Mouse (Mus musculus) forebrain, embryonic 13.5 days (tissue): ENCODE measurements around the gene Zbed4. TPM values are rescaled to one million over a fixed set of nuclear protein-coding genes. Genes with fewer than 3 reads are reported as not detected.
"Not testable (repeated sequence)": the region's sequence is repeated elsewhere in the genome, so short reads cannot be mapped to it uniquely, and the experiment has no call there.

Experiments
- ATAC-seq: fragments of 200-750 bp; cut with Nextera tagmentation; 2 replicates; pipeline ENCODE4 v1.8.0; 2017
- H3K27ac ChIP-seq: fragments of 300-500 bp; sonication (generic); 2 replicates; pipeline ENCODE4 v1.5.1; 2015; ENCODE audit warnings: inconsistent platforms, mild to moderate bottlenecking, moderate library complexity
- H3K27me3 ChIP-seq: fragments of 300-500 bp; sonication (generic); 2 replicates; pipeline ENCODE4 v1.6.1; 2015; ENCODE audit warnings: mild to moderate bottlenecking, inconsistent platforms
- H3K36me3 ChIP-seq: fragments of 300-500 bp; sonication (generic); 2 replicates; pipeline ENCODE4 v1.6.1; 2015; ENCODE audit warnings: mild to moderate bottlenecking, inconsistent platforms; ENCODE audit not compliant: poor library complexity, severe bottlenecking
- H3K4me1 ChIP-seq: fragments of 300-500 bp; sonication (generic); 2 replicates; pipeline ENCODE4 v1.6.1; 2015; ENCODE audit warnings: inconsistent platforms
- H3K4me2 ChIP-seq: fragments of 300-500 bp; sonication (generic); 2 replicates; pipeline ENCODE4 v1.6.1; 2015; ENCODE audit warnings: inconsistent platforms, mild to moderate bottlenecking, moderate library complexity
- H3K4me3 ChIP-seq: fragments of 300-500 bp; sonication (generic); 2 replicates; pipeline ENCODE4 v1.5.1; 2015; ENCODE audit warnings: mild to moderate bottlenecking, inconsistent platforms
- H3K9ac ChIP-seq: fragments of 300-500 bp; sonication (generic); 2 replicates; pipeline ENCODE4 v1.6.1; 2015; ENCODE audit warnings: mild to moderate bottlenecking, inconsistent platforms
- H3K9me3 ChIP-seq: fragments of 300-500 bp; sonication (generic); replicated peaks from 2 replicates; pipeline ENCODE4 v1.6.1; 2016; ENCODE audit warnings: inconsistent platforms
- WGBS: fragments of 180-500 bp; shearing (Covaris S2); methylation state at CpG from one replicate; pipeline ENCODE4 v1.1.7; 2015; 5-methylcytosine and 5-hydroxymethylcytosine counted together
- polyA plus RNA-seq: library from polyadenylated mRNA; unstranded; fragments of >200 nt; fragmentation: Nextera tagmentation; extraction: Ambion mirVana; gene quantifications from 2 replicates; pipeline ENCODE4 v1.2.1, GENCODE M21; 2015

Gene Zbed4
- polyA plus RNA-seq, 1 experiment from 2014 or later = 29.1 TPM

DNA sequence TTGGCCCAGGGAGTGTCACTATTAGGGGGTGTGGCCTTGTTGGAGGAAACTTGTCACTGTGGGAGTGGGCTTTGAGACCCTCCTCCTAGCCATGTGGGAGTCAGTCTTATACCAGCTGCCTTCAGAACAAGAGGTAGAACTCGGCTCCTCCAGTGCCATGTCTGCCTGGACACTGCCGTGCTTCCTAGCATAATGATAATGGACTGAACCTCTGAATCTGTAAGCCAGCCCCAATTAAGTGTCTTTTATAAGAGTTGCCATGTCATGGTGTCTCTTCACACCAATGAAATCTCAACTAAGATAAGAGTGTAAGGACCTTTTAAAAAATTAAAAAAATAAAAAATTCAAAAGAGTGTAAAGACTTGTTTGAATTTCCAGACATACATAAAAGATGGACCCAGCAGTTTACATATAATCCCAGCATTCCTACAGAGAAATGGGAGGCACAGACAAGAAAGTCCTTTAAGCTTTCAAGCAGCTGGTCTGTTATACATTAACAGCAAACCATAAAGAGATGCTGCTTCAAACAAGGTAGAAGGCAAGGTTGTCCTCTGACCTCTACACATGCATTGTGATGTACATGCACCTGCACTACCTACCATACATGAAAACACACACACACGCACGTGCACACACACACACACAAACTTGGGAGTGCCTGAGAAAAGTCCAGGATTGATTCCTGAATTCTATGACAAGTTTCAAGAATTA, 40.8 kb downstream of the Zbed4 start:
- H3K9me3 ChIP-seq = no peaks in the 10 kb centered on the region
- H3K27ac ChIP-seq = no peak overlapping the region
- no peaks in the 10 kb centered on the region for H3K4me1 ChIP-seq
- 84% methylated on average over 4 of the region's 4 CpGs for WGBS
- H3K4me3 ChIP-seq = no peak overlapping the region
- ATAC-seq = no peak
- no peak overlapping the region for H3K4me2 ChIP-seq
- peaks cover 4% of the 10 kb centered on the region for H3K36me3 ChIP-seq
- H3K27me3 ChIP-seq = no peaks in the 10 kb centered on the region
- H3K9ac ChIP-seq = no peak overlapping the region

DNA sequence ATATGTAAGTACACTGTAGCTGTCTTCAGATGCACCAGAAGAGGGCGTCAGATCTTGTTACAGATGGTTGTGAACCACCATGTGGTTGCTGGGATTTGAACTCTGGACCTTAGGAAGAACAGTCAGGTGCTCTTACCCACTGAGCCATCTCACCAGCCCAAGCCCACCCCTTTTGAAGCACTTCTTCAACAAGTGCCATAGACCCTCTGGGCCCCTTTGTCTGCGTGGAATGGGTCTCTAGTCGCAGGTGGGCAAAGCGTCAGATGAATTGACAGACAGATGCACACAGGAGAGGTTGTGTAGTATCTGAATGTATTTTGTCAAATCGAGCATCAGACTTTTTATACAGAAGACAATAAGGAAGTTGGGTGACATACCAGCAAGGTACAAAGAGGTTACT, 43.3 kb downstream of the Zbed4 start:
- 84% methylated on average over 5 of the region's 5 CpGs for WGBS

DNA sequence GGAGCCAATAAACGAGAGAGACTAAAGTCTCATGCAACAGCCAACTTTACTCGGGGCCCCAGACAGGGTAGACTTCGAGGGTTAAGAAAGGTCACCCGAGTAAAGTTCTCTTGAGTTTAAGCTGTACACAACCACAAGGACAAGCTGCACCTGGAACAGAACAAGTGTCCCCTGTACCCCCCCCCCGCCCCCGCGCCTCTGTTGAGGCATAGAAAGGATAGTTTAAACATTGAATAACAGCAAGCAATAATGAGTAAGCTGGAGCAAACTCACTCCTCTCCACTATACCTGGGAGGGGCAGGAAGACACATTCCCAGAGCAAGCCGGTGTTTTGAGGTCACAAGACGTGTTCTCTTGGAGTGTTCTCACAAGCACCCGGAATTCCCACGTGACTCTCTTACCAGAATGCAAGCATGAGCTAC, 48.5 kb downstream of the Zbed4 start:
- H3K4me1 ChIP-seq = no peaks in the 10 kb centered on the region
- H3K27ac ChIP-seq = no peak overlapping the region
- ATAC-seq = no peak
- H3K9ac ChIP-seq = no peak overlapping the region
- H3K4me2 ChIP-seq = no peak overlapping the region
- no peaks in the 10 kb centered on the region for H3K9me3 ChIP-seq
- no peaks in the 10 kb centered on the region for H3K27me3 ChIP-seq
- 88% methylated on average over 11 of the region's 11 CpGs for WGBS
- H3K36me3 ChIP-seq = peaks cover 15% of the 10 kb centered on the region
- H3K4me3 ChIP-seq = no peak overlapping the region

More for the DNA sequence above, 43.3 kb downstream of the Zbed4 start:
- H3K27me3 ChIP-seq, H3K4me3 ChIP-seq, H3K4me2 ChIP-seq, H3K4me1 ChIP-seq, H3K36me3 ChIP-seq, ATAC-seq, H3K27ac ChIP-seq, H3K9ac ChIP-seq, H3K9me3 ChIP-seq: not testable (repeated sequence)

DNA sequence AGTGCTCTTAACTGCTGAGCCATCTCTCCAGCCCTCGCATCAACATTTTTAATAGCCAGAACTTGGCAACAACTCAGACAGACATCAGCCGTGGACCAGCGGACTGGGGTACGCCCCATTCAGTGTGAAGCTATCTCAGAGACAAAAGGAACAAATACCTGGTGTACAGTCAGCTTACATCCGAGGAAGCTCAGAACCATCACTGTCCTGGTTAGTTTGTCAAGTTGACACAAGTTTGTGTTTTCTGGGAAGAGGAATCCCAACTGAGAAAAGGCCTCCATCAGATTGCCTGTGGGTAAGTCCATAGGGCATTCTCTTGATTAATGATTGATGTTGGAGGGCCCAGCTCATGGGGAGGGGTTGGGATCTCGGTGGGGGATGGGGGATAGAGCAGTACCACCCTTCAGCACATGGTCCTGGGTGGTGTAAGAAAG, 49.5 kb downstream of the Zbed4 start:
- H3K9me3 ChIP-seq = no peaks in the 10 kb centered on the region
- H3K36me3 ChIP-seq = peaks cover 24% of the 10 kb centered on the region
- H3K27me3 ChIP-seq = no peaks in the 10 kb centered on the region
- no peaks in the 10 kb centered on the region for H3K4me1 ChIP-seq
- no peak overlapping the region for H3K9ac ChIP-seq
- H3K27ac ChIP-seq = no peak overlapping the region
- no peak overlapping the region for H3K4me2 ChIP-seq
- WGBS = 88% methylated on average over 6 of the region's 6 CpGs
- no peak overlapping the region for H3K4me3 ChIP-seq
- no peak for ATAC-seq

- Histone ChIP-seq H3K27me3 (no peaks in the 10 kb centered on the region), H3K4me1 (no peaks in the 10 kb centered on the region), H3K9ac (no peak overlapping the region), H3K4me3 (no peak overlapping the region), H3K27ac (no peak overlapping the region), H3K4me2 (no peak overlapping the region), H3K36me3 (peaks cover 33% of the 10 kb centered on the region), H3K9me3 (no peaks in the 10 kb centered on the region)
- ATAC-seq = no peak
- 92% methylated on average over 3 of the region's 3 CpGs for WGBS
These were observed 50.4 kb downstream of the Zbed4 start for GRCm38 (mm10) chr15:88801903-88802302.

GRCm38 (mm10) chr15:88802348-88802747, 50.9 kb downstream of the Zbed4 start:
- Histone ChIP-seq H3K9ac (no peak overlapping the region), H3K4me1 (no peaks in the 10 kb centered on the region), H3K27me3 (no peaks in the 10 kb centered on the region), H3K9me3 (no peaks in the 10 kb centered on the region), H3K4me2 (no peak overlapping the region), H3K36me3 (peaks cover 33% of the 10 kb centered on the region), H3K4me3 (no peak overlapping the region), H3K27ac (no peak overlapping the region)
- ATAC-seq = no peak
- WGBS = 86% methylated on average over 6 of the region's 6 CpGs

- H3K4me3 ChIP-seq = no peak overlapping the region
- 89% methylated on average over 8 of the region's 8 CpGs for WGBS
- H3K9ac ChIP-seq = no peak overlapping the region
- H3K36me3 ChIP-seq = peaks cover 77% of the 10 kb centered on the region
- no peak overlapping the region for H3K27ac ChIP-seq
- H3K4me2 ChIP-seq = no peak overlapping the region
- no peaks in the 10 kb centered on the region for H3K27me3 ChIP-seq
- H3K4me1 ChIP-seq = no peaks in the 10 kb centered on the region
- no peaks in the 10 kb centered on the region for H3K9me3 ChIP-seq
- ATAC-seq = no peak
These were observed 56.7 kb downstream of the Zbed4 start for GRCm38 (mm10) chr15:88808121-88808520.

- WGBS = 100% methylated on average over 2 of the region's 2 CpGs
These were observed 58.9 kb downstream of the Zbed4 start for GRCm38 (mm10) chr15:88810369-88810768.

GRCm38 (mm10) chr15:88813262-88813661, 61.8 kb downstream of the Zbed4 start:
- H3K4me3 ChIP-seq = no peak overlapping the region
- H3K36me3 ChIP-seq = peaks cover 72% of the 10 kb centered on the region
- no peak overlapping the region for H3K4me2 ChIP-seq
- peaks cover 4% of the 10 kb centered on the region for H3K4me1 ChIP-seq
- no peak overlapping the region for H3K27ac ChIP-seq
- 90% methylated on average over 3 of the region's 3 CpGs for WGBS
- no peak for ATAC-seq
- H3K9ac ChIP-seq = no peak overlapping the region
- no peaks in the 10 kb centered on the region for H3K9me3 ChIP-seq
- H3K27me3 ChIP-seq = no peaks in the 10 kb centered on the region

More at GRCm38 (mm10) chr15:88810369-88810768, 58.9 kb downstream of the Zbed4 start:
- Histone ChIP-seq H3K4me2 (no peak overlapping the region), H3K4me1 (no peaks in the 10 kb centered on the region), H3K27me3 (no peaks in the 10 kb centered on the region), H3K36me3 (peaks cover 81% of the 10 kb centered on the region), H3K9me3 (no peaks in the 10 kb centered on the region), H3K9ac (no peak overlapping the region), H3K27ac (no peak overlapping the region), H3K4me3 (no peak overlapping the region)
- ATAC-seq = no peak

DNA sequence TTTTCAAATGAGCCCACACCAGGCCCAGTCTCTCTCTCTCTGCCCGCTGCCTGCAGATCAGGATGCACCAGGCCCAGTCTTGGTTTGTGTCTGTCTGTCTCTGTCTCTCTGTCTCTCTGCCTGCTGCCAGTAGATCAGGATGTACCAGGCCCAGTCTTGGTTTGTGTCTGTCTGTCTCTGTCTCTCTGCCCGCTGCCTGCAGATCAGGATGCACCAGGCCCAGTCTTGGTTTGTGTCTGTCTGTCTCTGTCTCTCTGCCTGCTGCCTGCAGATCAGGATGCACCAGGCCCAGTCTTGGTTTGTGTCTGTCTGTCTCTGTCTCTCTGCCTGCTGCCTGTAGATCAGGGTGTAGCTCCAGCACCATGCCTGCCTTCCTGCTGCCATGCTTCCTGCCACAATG, 62.4 kb downstream of the Zbed4 start:
- H3K27ac ChIP-seq, H3K9me3 ChIP-seq, H3K27me3 ChIP-seq, H3K4me1 ChIP-seq, H3K9ac ChIP-seq, H3K4me3 ChIP-seq, H3K4me2 ChIP-seq, ATAC-seq: not testable (repeated sequence)
- 98% methylated on average over 2 of the region's 2 CpGs for WGBS
- H3K36me3 ChIP-seq = peaks cover 67% of the 10 kb centered on the region

DNA sequence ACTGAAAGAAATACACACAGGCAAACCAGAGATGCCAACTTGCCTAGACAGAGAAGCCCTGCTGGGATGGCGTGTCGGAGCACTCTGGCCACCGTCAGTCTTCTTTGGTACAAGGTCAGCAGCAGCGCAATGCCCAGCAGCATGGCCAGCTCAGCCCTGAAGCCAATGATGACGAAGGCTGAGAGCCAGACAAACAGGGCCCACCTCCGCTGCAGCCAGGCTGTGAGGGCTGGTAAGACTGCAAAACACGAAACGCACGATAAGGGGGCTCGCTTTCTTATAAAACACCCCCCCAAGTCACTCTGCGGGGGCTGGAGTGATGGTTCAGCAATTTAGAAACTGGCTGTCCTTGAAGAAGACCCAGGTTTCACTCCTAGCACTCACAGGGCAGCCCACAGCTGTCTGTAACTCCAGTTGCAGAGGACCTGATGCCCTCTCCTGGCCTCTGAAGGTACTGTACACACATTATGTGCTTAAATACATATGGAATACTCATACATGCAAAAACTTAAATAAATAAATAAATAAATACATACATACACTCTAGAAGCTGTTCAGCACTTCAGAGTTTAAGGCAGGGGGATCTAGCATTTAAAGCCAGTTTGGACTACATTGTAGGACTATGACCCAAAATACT, 63.1 kb downstream of the Zbed4 start:
- no peak overlapping the region for H3K9ac ChIP-seq
- no peak overlapping the region for H3K4me3 ChIP-seq
- WGBS = 94% methylated on average over 11 of the region's 11 CpGs
- no peaks in the 10 kb centered on the region for H3K9me3 ChIP-seq
- no peak overlapping the region for H3K4me2 ChIP-seq
- ATAC-seq = no peak
- H3K4me1 ChIP-seq = peaks cover 9% of the 10 kb centered on the region
- peaks cover 60% of the 10 kb centered on the region for H3K36me3 ChIP-seq
- no peak overlapping the region for H3K27ac ChIP-seq
- H3K27me3 ChIP-seq = no peaks in the 10 kb centered on the region

DNA sequence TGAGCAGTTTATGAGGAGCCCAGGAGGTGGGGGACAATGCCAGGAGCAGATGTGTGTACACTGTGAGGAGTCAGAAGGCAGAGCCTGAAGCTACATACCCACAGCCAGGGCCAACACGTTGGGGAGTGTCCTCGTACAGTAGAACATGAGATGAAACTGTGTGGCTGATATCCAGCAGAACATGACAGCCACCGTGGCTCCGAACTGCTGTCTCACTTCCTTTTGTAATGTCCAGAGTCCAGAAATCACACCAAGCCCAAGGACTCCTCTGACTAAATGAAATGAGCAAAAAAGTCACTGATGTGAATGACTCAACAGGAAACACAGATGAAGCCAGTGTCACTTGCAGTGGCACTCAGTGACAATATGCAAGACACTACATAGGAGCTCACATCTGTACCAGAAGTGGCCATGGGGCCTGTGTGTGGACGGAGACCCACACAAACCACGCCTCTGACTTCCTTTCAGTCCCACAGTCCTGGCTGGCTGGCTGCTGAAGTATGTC, 63.8 kb downstream of the Zbed4 start:
- Histone ChIP-seq H3K4me3 (no peak overlapping the region), H3K27me3 (no peaks in the 10 kb centered on the region), H3K9ac (no peak overlapping the region), H3K36me3 (peaks cover 55% of the 10 kb centered on the region), H3K27ac (no peak overlapping the region), H3K4me1 (peaks cover 13% of the 10 kb centered on the region), H3K9me3 (no peaks in the 10 kb centered on the region), H3K4me2 (no peak overlapping the region)
- 88% methylated on average over 6 of the region's 6 CpGs for WGBS
- no peak for ATAC-seq
